ENCODE assay signal across 10 mouse cellular contexts in genomic region chr13:110562902-110563301, GRCm38 (mm10).
DNase-seq lines count a peak whose midpoint lies in the region; ATAC-seq and TF ChIP-seq lines count a peak whose summit lies in the region.
"Had no signal": no experiment of that assay in that cellular context is flagged by ENCODE, and none has a peak within 500 bp of the region (broad histone marks: within the 10 kb centered on the region; RNA-seq: fewer than 3 reads in every experiment).

No protein-coding gene starts in this region.

- no peak overlapping the region for H3K9ac ChIP-seq in heart, embryonic 12.5 days
- no peak overlapping the region for H3K9ac ChIP-seq in kidney, embryonic 16.5 days (replicated peaks; ENCODE audit: low read length)
- H3K9ac ChIP-seq: neural tube, embryonic 15.5 days had no signal

- no peak for TF ChIP-seq CTCF in gastrocnemius, adult 2 months (IDR thresholded peaks at IDR 0.05)

- peaks cover 7% of the 10 kb centered on the region for H3K4me1 ChIP-seq in heart, embryonic 12.5 days (replicated peaks)
- H3K4me1 ChIP-seq in kidney, embryonic 16.5 days (ENCODE audit: insufficient read depth, low read length) = peaks cover 5% of the 10 kb centered on the region; the same call in 1 of the 2 replicates

- no peaks in the 10 kb centered on the region for H3K27me3 ChIP-seq in heart, embryonic 12.5 days (replicated peaks)
- H3K27me3 ChIP-seq in kidney, embryonic 16.5 days (ENCODE audit: insufficient read depth, low read length) = no peaks in the 10 kb centered on the region
- H3K27me3 ChIP-seq: neural tube, embryonic 15.5 days had no signal

- no peak overlapping the region for H3K4me3 ChIP-seq in gastrocnemius, adult 2 months
- H3K4me3 ChIP-seq in heart, embryonic 12.5 days = no peak overlapping the region
- H3K4me3 ChIP-seq in kidney, embryonic 16.5 days (ENCODE audit: low read length) = no peak overlapping the region
- H3K4me3 ChIP-seq: neural tube, embryonic 15.5 days had no signal

- WGBS in heart, embryonic 12.5 days = 40% methylated on average over 5 of the region's 5 CpGs
- 49% methylated on average over 5 of the region's 5 CpGs for WGBS in kidney, embryonic 16.5 days

- peak; percentile 80 for ATAC-seq in heart, embryonic 12.5 days (ENCODE audit: insufficient number of reproducible peaks, low FRiP score)
- ATAC-seq in kidney, embryonic 16.5 days (ENCODE audit: low FRiP score, low TSS enrichment) = peak; percentile 72

- DNase-seq in gastrocnemius, adult 2 months = no peak
- DNase-seq in gastrocnemius, adult 8-10 months (ENCODE audit: low spot score in 2 of 2) = no peak
- peak; percentile 79 for DNase-seq in lung, postnatal 36 days
- DNase-seq in retina, embryonic 14.5 days (ENCODE audit: low spot score) = no peak
- no peak for DNase-seq in ovary, postnatal 14 days (ENCODE audit: low spot score)
- no peak for DNase-seq in frontal cortex, postnatal 14 days (ENCODE audit: low spot score in 2 of 2)
- DNase-seq: embryo, embryonic 11 days had no signal

- peak overlapping the region; percentile 73 for H3K27ac ChIP-seq in gastrocnemius, adult 2 months
- H3K27ac ChIP-seq in heart, embryonic 12.5 days (ENCODE audit: poor library complexity, severe bottlenecking) = 0 out of 2 replicates have a peak overlapping the region, but pooled peaks have one; percentile 17
- 0 out of 2 replicates have a peak overlapping the region, but pooled peaks have one; percentile 2 for H3K27ac ChIP-seq in kidney, embryonic 16.5 days (ENCODE audit: low read length)
- H3K27ac ChIP-seq: neural tube, embryonic 15.5 days had no signal

- intact Hi-C loops in gastrocnemius, adult 2 months (cut with DNase I) = loop anchor here (5.0 kb wide), 1 partner anchor 166 kb away; the partner anchor contains the start of gene Plk2

- H3K9me3 ChIP-seq in heart, embryonic 12.5 days (replicated peaks) = no peaks in the 10 kb centered on the region
- no peaks in the 10 kb centered on the region for H3K9me3 ChIP-seq in kidney, embryonic 16.5 days (ENCODE audit: low read length)
- H3K9me3 ChIP-seq: neural tube, embryonic 15.5 days had no signal

- H3K4me2 ChIP-seq in heart, embryonic 12.5 days = no peak overlapping the region
- H3K4me2 ChIP-seq in kidney, embryonic 16.5 days (replicated peaks; ENCODE audit: low read depth, low read length) = no peak overlapping the region
- H3K4me2 ChIP-seq: neural tube, embryonic 15.5 days had no signal

- H3K36me3 ChIP-seq in heart, embryonic 12.5 days = no peaks in the 10 kb centered on the region
- no peaks in the 10 kb centered on the region for H3K36me3 ChIP-seq in kidney, embryonic 16.5 days (ENCODE audit: insufficient read depth, low read length)
- H3K36me3 ChIP-seq: neural tube, embryonic 15.5 days had no signal

Comparison
In these comparisons a context has a peak if more than half of its experiments do, and no peak if none do; other contexts are left out.
1. H3K27ac ChIP-seq: peak in every context shown above with its lines; median percentile 73 in gastrocnemius, adult 2 months; 17 in heart, embryonic 12.5 days; 2 in kidney, embryonic 16.5 days.